Mouse (Mus musculus): Measurements from ENCODE around the gene 2410137M14Rik. TPM values are rescaled to one million over a fixed set of nuclear protein-coding genes. Genes with fewer than 3 reads are reported as not detected.

2410137M14Rik gene
- polyA plus RNA-seq, 1 experiment from 2014 or later: not detected

DNA sequence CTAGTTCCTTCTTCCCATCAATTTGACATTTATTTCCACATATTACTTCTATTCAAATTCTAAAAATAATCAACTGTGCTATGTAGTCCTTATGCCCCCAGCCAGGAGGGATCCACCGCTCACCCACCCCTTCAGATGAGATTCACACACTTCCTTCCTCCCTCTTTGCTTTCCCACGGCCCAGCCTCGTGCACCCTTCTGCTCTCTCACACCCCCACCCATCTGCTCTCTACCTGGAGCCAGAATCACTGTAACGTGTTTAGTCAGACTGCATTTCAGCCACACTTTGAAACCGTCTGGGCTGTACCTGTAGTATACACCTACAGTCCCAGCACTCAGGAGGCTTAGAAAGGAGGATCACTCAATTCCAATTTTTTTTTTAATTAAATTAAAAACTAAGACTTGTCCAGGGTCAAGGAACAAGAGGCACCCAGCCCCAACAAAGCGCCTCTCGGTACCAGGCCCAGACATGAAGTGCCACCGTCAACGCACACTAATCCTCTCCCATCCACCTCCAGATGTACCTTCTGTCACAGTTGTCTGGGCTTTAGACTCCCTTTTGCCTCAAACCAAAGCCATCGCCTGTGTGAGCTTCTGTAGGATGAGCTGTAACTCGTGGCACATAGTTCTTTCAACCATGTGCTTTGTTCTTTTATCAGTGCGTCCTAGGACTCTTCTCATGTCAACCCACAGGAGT, 51.7 kb downstream of the 2410137M14Rik start:
- H3K36me3 ChIP-seq (ENCODE audit: control insufficient read depth, insufficient read depth): no peaks in the 10 kb centered on the region
- no peaks in the 10 kb centered on the region for H3K27me3 ChIP-seq (ENCODE audit: control insufficient read depth, insufficient read depth, low read depth, low read length)
- WGBS (ENCODE audit: insufficient replicate concordance): 55% methylated on average over 12 of the region's 12 CpGs
- H3K4me3 ChIP-seq (ENCODE audit: low read depth, low read length): no peak overlapping the region
- no peak overlapping the region for H3K4me2 ChIP-seq (ENCODE audit: low read depth, low read length)
- H3K9me3 ChIP-seq (replicated peaks; ENCODE audit: control insufficient read depth, low read length): no peaks in the 10 kb centered on the region
- ATAC-seq (ENCODE audit: low read depth): no peak
- H3K4me1 ChIP-seq (ENCODE audit: control insufficient read depth, low read depth, low read length): no peaks in the 10 kb centered on the region
- no peak overlapping the region for H3K27ac ChIP-seq (ENCODE audit: low read length)
- H3K9ac ChIP-seq (ENCODE audit: low read depth, low read length): no peak overlapping the region

Other genes starting within 250 kb of the 2410137M14Rik start
- gene H2-M10.5, start 208.3 kb downstream of the 2410137M14Rik start, polyA plus RNA-seq (2015; fragmentation: Nextera tagmentation; extraction: Ambion mirVana): not detected in 2 replicates
- gene H2-M10.6, start 169.1 kb downstream of the 2410137M14Rik start, polyA plus RNA-seq (2015; fragmentation: Nextera tagmentation; extraction: Ambion mirVana): not detected in 2 replicates
- 15.8 and 16.7 TPM in 2 replicates for gene Trim26, start 144.1 kb downstream of the 2410137M14Rik start, polyA plus RNA-seq (2015; fragmentation: Nextera tagmentation; extraction: Ambion mirVana)
- gene Trim15, start 114.0 kb downstream of the 2410137M14Rik start, polyA plus RNA-seq (2015; fragmentation: Nextera tagmentation; extraction: Ambion mirVana): 0.55 and 0.61 TPM in 2 replicates
- gene Trim10, start 111.7 kb downstream of the 2410137M14Rik start, polyA plus RNA-seq (2015; fragmentation: Nextera tagmentation; extraction: Ambion mirVana): 285 and 295 TPM in 2 replicates
- gene Trim40, start 91.1 kb downstream of the 2410137M14Rik start, polyA plus RNA-seq (2015; fragmentation: Nextera tagmentation; extraction: Ambion mirVana): not detected in 2 replicates
- gene Trim31, start 83.1 kb downstream of the 2410137M14Rik start, polyA plus RNA-seq (2015; fragmentation: Nextera tagmentation; extraction: Ambion mirVana): 0.27 TPM in 1 of 2 replicates, not detected in the other
- gene Rnf39, start 38.3 kb downstream of the 2410137M14Rik start, polyA plus RNA-seq (2015; fragmentation: Nextera tagmentation; extraction: Ambion mirVana): 0.08 TPM in 1 of 2 replicates, not detected in the other
- gene Ppp1r11, start 29.5 kb downstream of the 2410137M14Rik start, polyA plus RNA-seq (2015; fragmentation: Nextera tagmentation; extraction: Ambion mirVana): 23.9 and 28.8 TPM in 2 replicates
- 20.9 and 21.3 TPM in 2 replicates for gene Znrd1, start 22.7 kb downstream of the 2410137M14Rik start, polyA plus RNA-seq (2015; fragmentation: Nextera tagmentation; extraction: Ambion mirVana)
- gene Znrd1as, start 22.6 kb downstream of the 2410137M14Rik start, polyA plus RNA-seq (2015; fragmentation: Nextera tagmentation; extraction: Ambion mirVana): 2.5 and 3.0 TPM in 2 replicates
- not detected in 2 replicates for gene H2-M5, start 8.3 kb upstream of the 2410137M14Rik start, polyA plus RNA-seq (2015; fragmentation: Nextera tagmentation; extraction: Ambion mirVana)
- gene Zfp57, start 19.9 kb upstream of the 2410137M14Rik start, polyA plus RNA-seq (2015; fragmentation: Nextera tagmentation; extraction: Ambion mirVana): 2.9 and 3.4 TPM in 2 replicates
- not detected in 2 replicates for gene Mog, start 42.2 kb upstream of the 2410137M14Rik start, polyA plus RNA-seq (2015; fragmentation: Nextera tagmentation; extraction: Ambion mirVana)
- 0.46 and 1.0 TPM in 2 replicates for gene Gabbr1, start 64.7 kb upstream of the 2410137M14Rik start, polyA plus RNA-seq (2015; fragmentation: Nextera tagmentation; extraction: Ambion mirVana)
- gene Olfr90, start 107.3 kb upstream of the 2410137M14Rik start, polyA plus RNA-seq (2015; fragmentation: Nextera tagmentation; extraction: Ambion mirVana): not detected in 2 replicates
- not detected in 2 replicates for gene Olfr91, start 117.0 kb upstream of the 2410137M14Rik start, polyA plus RNA-seq (2015; fragmentation: Nextera tagmentation; extraction: Ambion mirVana)
- gene Olfr92, start 138.9 kb upstream of the 2410137M14Rik start, polyA plus RNA-seq (2015; fragmentation: Nextera tagmentation; extraction: Ambion mirVana): not detected in 2 replicates
- gene Olfr93, start 180.3 kb upstream of the 2410137M14Rik start, polyA plus RNA-seq (2015; fragmentation: Nextera tagmentation; extraction: Ambion mirVana): not detected in 2 replicates
- gene Ubd, start 212.7 kb upstream of the 2410137M14Rik start, polyA plus RNA-seq (2015; fragmentation: Nextera tagmentation; extraction: Ambion mirVana): not detected in 2 replicates
- not detected in 2 replicates for gene Olfr94, start 219.8 kb upstream of the 2410137M14Rik start, polyA plus RNA-seq (2015; fragmentation: Nextera tagmentation; extraction: Ambion mirVana)
- gene Olfr95, start 231.9 kb upstream of the 2410137M14Rik start, polyA plus RNA-seq (2015; fragmentation: Nextera tagmentation; extraction: Ambion mirVana): not detected in 2 replicates
- gene Olfr96, start 238.9 kb upstream of the 2410137M14Rik start, polyA plus RNA-seq (2015; fragmentation: Nextera tagmentation; extraction: Ambion mirVana): not detected in 2 replicates

Data from liver, embryonic 16.5 days (tissue).